40 mouse cellular contexts compared by ENCODE assay signal in genomic region chr16:17956052-17956638, GRCm38 (mm10). TPM values are rescaled to one million over a fixed set of nuclear protein-coding genes. Genes with fewer than 3 reads are reported as not detected.
"Had no signal": no experiment of that assay in that cellular context is flagged by ENCODE, and none has a peak within 500 bp of the region (broad histone marks: within the 10 kb centered on the region; RNA-seq: fewer than 3 reads in every experiment).

No protein-coding gene starts in this region.

RNA-seq across cellular contexts. Expression of gene Vpreb2, which starts 24.1 kb away (rescaled TPM):
- total RNA-seq: left cerebral cortex, postnatal 10 days; left cerebral cortex, postnatal 14 days; left cerebral cortex, postnatal 25 days; left cerebral cortex, postnatal 36 days; left cerebral cortex, postnatal 4 days; liver, adult 2 months; megakaryocyte progenitor cell, adult 5-6 weeks; megakaryocyte, adult 5-6 weeks; midbrain, postnatal 0 days; monocyte, adult 5-6 weeks had no signal
- polyA plus RNA-seq: limb, embryonic 10.5 days; limb, embryonic 11.5 days; limb, embryonic 12.5 days; limb, embryonic 13.5 days; limb, embryonic 14.5 days; limb, embryonic 15.5 days; liver, adult 2 months; liver, embryonic 11.5 days; liver, embryonic 12.5 days; lung, adult 2 months; lung, embryonic 14.5 days; lung, embryonic 15.5 days; lung, embryonic 16.5 days; macrophage; midbrain, embryonic 10.5 days; midbrain, embryonic 11.5 days; midbrain, embryonic 12.5 days; midbrain, embryonic 13.5 days; midbrain, embryonic 14.5 days; midbrain, embryonic 15.5 days; midbrain, embryonic 16.5 days; midbrain, postnatal 0 days; myocyte; neural tube, embryonic 11.5 days; neural tube, embryonic 12.5 days had no signal

RNA-seq across cellular contexts. Expression of gene Gsc2, which starts 41.3 kb away (rescaled TPM):
- total RNA-seq: left cerebral cortex, postnatal 10 days; left cerebral cortex, postnatal 14 days; left cerebral cortex, postnatal 25 days; left cerebral cortex, postnatal 36 days; left cerebral cortex, postnatal 4 days; liver, adult 2 months; megakaryocyte progenitor cell, adult 5-6 weeks; megakaryocyte, adult 5-6 weeks; megakaryocyte-erythroid progenitor cell, adult 5-6 weeks; midbrain, postnatal 0 days; monocyte, adult 5-6 weeks had no signal
- polyA plus RNA-seq: limb, embryonic 10.5 days; limb, embryonic 11.5 days; limb, embryonic 12.5 days; limb, embryonic 15.5 days; liver, adult 2 months; liver, embryonic 12.5 days; liver, embryonic 13.5 days; liver, embryonic 14.5 days; liver, embryonic 15.5 days; liver, embryonic 16.5 days; liver, postnatal 0 days; lung, adult 2 months; lung, embryonic 15.5 days; lung, embryonic 16.5 days; lung, postnatal 0 days; macrophage; myocyte; neural tube, embryonic 11.5 days; neural tube, embryonic 12.5 days had no signal

RNA-seq across cellular contexts. Expression of gene Tssk2, which starts 57.7 kb away (rescaled TPM):
- total RNA-seq: left cerebral cortex, postnatal 10 days; left cerebral cortex, postnatal 14 days; left cerebral cortex, postnatal 25 days; left cerebral cortex, postnatal 36 days; left cerebral cortex, postnatal 4 days; liver, adult 2 months; megakaryocyte progenitor cell, adult 5-6 weeks; megakaryocyte, adult 5-6 weeks; midbrain, postnatal 0 days had no signal
- polyA plus RNA-seq: limb, embryonic 10.5 days; limb, embryonic 11.5 days; limb, embryonic 12.5 days; limb, embryonic 13.5 days; limb, embryonic 15.5 days; liver, adult 2 months; liver, embryonic 12.5 days; liver, embryonic 13.5 days; liver, embryonic 14.5 days; liver, embryonic 15.5 days; liver, embryonic 16.5 days; liver, postnatal 0 days; lung, adult 2 months; lung, embryonic 14.5 days; lung, embryonic 15.5 days; lung, embryonic 16.5 days; lung, postnatal 0 days; macrophage; midbrain, embryonic 11.5 days; midbrain, embryonic 12.5 days; midbrain, embryonic 14.5 days; midbrain, embryonic 15.5 days; midbrain, embryonic 16.5 days; midbrain, postnatal 0 days; neural tube, embryonic 12.5 days had no signal
